Mouse (Mus musculus) lung, embryonic 15.5 days (tissue): ENCODE data around the gene Sox5. TPM values are rescaled to one million over a fixed set of nuclear protein-coding genes. Genes with fewer than 3 reads are reported as not detected.

Experiments used
- ATAC-seq: fragments of 200-750 bp; cut with Nextera tagmentation; 2 replicates; pipeline ENCODE4 v1.8.0; 2017; ENCODE audit warnings: moderate number of reproducible peaks, borderline replicate concordance; ENCODE audit not compliant: low FRiP score, low TSS enrichment; ENCODE audit errors: extremely low read depth
- H3K27ac ChIP-seq: fragments of 300-500 bp; sonication (generic); 2 replicates; pipeline ENCODE4 v1.5.1; 2015; ENCODE audit warnings: moderate library complexity, mild to moderate bottlenecking, inconsistent platforms
- H3K27me3 ChIP-seq: fragments of 300-500 bp; sonication (generic); 2 replicates; pipeline ENCODE4 v1.6.1; 2015; ENCODE audit warnings: inconsistent platforms
- H3K36me3 ChIP-seq: fragments of 300-500 bp; sonication (generic); 2 replicates; pipeline ENCODE4 v1.6.1; 2015; ENCODE audit warnings: inconsistent platforms
- H3K4me1 ChIP-seq: fragments of 300-500 bp; sonication (generic); 2 replicates; pipeline ENCODE4 v1.6.1; 2015; ENCODE audit warnings: inconsistent platforms
- H3K4me2 ChIP-seq: fragments of 300-500 bp; sonication (generic); 2 replicates; pipeline ENCODE4 v1.6.1; 2015; ENCODE audit warnings: inconsistent platforms, mild to moderate bottlenecking, moderate library complexity
- H3K4me3 ChIP-seq: fragments of 300-500 bp; sonication (generic); 2 replicates; pipeline ENCODE4 v1.5.1; 2015; ENCODE audit warnings: mild to moderate bottlenecking, inconsistent platforms
- H3K9ac ChIP-seq: fragments of 300-500 bp; sonication (generic); 2 replicates; pipeline ENCODE4 v1.6.1; 2015; ENCODE audit warnings: inconsistent platforms
- H3K9me3 ChIP-seq: fragments of 300-500 bp; sonication (generic); 2 replicates; pipeline ENCODE4 v1.6.1; 2016; ENCODE audit warnings: inconsistent platforms
- WGBS: fragments of 180-500 bp; shearing (Covaris S2); methylation state at CpG from one replicate; pipeline ENCODE4 v1.1.7; 2015; 5-methylcytosine and 5-hydroxymethylcytosine counted together
- polyA plus RNA-seq: library from polyadenylated mRNA; unstranded; fragments of >200 nt; fragmentation: Nextera tagmentation; extraction: Ambion mirVana; gene quantifications from 2 replicates; pipeline ENCODE4 v1.2.1, GENCODE M21; 2015

The Sox5 gene
- polyA plus RNA-seq, 1 experiment from 2014 or later, result 23.7 TPM

- no peak overlapping the region for H3K4me2 ChIP-seq
- no peaks in the 10 kb centered on the region for H3K36me3 ChIP-seq
- H3K9me3 ChIP-seq, result no peaks in the 10 kb centered on the region
- H3K27me3 ChIP-seq, result no peaks in the 10 kb centered on the region
- 80% methylated on average over 12 of the region's 12 CpGs for WGBS
- H3K9ac ChIP-seq, result no peak overlapping the region
- no peak overlapping the region for H3K27ac ChIP-seq
- no peak for ATAC-seq
- peaks cover 9% of the 10 kb centered on the region for H3K4me1 ChIP-seq
- H3K4me3 ChIP-seq, result no peak overlapping the region
Measured at GRCm38 (mm10) chr6:143832483-143833181, 949.1 kb downstream of the Sox5 start.

- Histone ChIP-seq H3K4me3 (no peak overlapping the region), H3K9me3 (no peaks in the 10 kb centered on the region), H3K4me1 (peaks cover 9% of the 10 kb centered on the region), H3K27me3 (no peaks in the 10 kb centered on the region), H3K36me3 (no peaks in the 10 kb centered on the region), H3K27ac (no peak overlapping the region), H3K9ac (no peak overlapping the region), H3K4me2 (no peak overlapping the region)
- 56% methylated on average over 4 of the region's 4 CpGs for WGBS
- ATAC-seq, result no peak
Measured at GRCm38 (mm10) chr6:143831246-143831645, 950.5 kb downstream of the Sox5 start.

- H3K4me1 ChIP-seq, result peaks cover 1% of the 10 kb centered on the region; the same call in 1 of the 2 replicates
Measured at GRCm38 (mm10) chr6:143830131-143830530, 951.6 kb downstream of the Sox5 start.

DNA sequence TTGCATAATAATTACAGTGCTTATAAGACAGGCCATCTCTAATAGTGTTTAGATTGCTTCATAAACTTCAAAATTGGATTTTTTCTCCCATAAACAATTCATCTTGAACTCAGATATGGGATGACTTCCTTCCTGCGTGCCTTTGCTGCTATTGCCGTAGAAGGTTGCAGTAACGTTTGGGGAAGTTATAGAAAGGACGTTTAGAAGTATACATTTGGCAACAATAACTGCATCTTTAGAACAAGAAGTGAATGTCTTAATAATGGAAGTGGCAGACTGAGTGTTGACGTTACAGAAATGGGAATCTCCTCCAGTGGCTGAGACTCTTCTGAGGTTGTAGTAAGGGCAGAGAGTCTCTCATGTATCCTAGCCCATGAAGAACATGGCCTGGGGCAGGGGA lies 955.0 kb downstream of the Sox5 start:
- H3K9me3 ChIP-seq, result no peaks in the 10 kb centered on the region
- H3K9ac ChIP-seq, result no peak overlapping the region
- H3K27ac ChIP-seq, result no peak overlapping the region
- 66% methylated on average over 5 of the region's 5 CpGs for WGBS
- H3K4me1 ChIP-seq, result no peaks in the 10 kb centered on the region
- no peak for ATAC-seq
- no peaks in the 10 kb centered on the region for H3K36me3 ChIP-seq
- no peak overlapping the region for H3K4me2 ChIP-seq
- H3K4me3 ChIP-seq, result no peak overlapping the region
- H3K27me3 ChIP-seq, result no peaks in the 10 kb centered on the region

More at GRCm38 (mm10) chr6:143830131-143830530, 951.6 kb downstream of the Sox5 start:
- ATAC-seq, result no peak
- Histone ChIP-seq H3K27me3 (no peaks in the 10 kb centered on the region), H3K36me3 (no peaks in the 10 kb centered on the region), H3K4me2 (no peak overlapping the region), H3K4me3 (no peak overlapping the region), H3K9ac (no peak overlapping the region), H3K9me3 (no peaks in the 10 kb centered on the region), H3K27ac (no peak overlapping the region)
- WGBS, result 79% methylated on average over 2 of the region's 2 CpGs

GRCm38 (mm10) chr6:143825966-143826365 lies 955.8 kb downstream of the Sox5 start:
- no peaks in the 10 kb centered on the region for H3K4me1 ChIP-seq
- H3K9ac ChIP-seq, result no peak overlapping the region
- WGBS, result 75% methylated on average over 5 of the region's 5 CpGs
- ATAC-seq, result no peak
- no peak overlapping the region for H3K27ac ChIP-seq
- H3K36me3 ChIP-seq, result no peaks in the 10 kb centered on the region
- H3K27me3 ChIP-seq, result no peaks in the 10 kb centered on the region
- no peak overlapping the region for H3K4me2 ChIP-seq
- no peak overlapping the region for H3K4me3 ChIP-seq
- H3K9me3 ChIP-seq, result no peaks in the 10 kb centered on the region

- no peak overlapping the region for H3K4me3 ChIP-seq
- H3K9ac ChIP-seq, result no peak overlapping the region
- no peaks in the 10 kb centered on the region for H3K4me1 ChIP-seq
- H3K9me3 ChIP-seq, result no peaks in the 10 kb centered on the region
- 81% methylated on average over 6 of the region's 6 CpGs for whole genome bisulfite sequencing
- no peak for ATAC-seq
- no peaks in the 10 kb centered on the region for H3K27me3 ChIP-seq
- no peak overlapping the region for H3K4me2 ChIP-seq
- H3K27ac ChIP-seq, result no peak overlapping the region
- H3K36me3 ChIP-seq, result no peaks in the 10 kb centered on the region
Measured at GRCm38 (mm10) chr6:143825086-143825485, 956.7 kb downstream of the Sox5 start.

DNA sequence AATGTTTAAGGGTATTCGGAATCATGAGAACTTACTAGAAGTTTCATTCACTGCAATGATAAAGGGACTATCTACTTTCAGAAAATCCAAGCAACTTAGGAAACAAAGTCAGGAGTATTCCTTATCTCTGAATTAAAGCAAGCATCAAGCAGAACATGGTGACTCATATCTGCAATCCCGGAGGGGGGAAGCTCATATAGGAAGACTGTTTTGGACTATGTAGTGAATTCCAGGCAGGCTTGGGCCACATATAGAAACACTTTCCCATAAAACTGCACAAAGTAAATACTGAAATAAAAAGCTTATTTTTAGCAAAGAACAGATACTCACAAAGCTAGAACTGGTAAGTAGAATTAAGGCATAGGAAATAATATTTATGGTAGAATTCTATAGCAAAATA lies 993.3 kb downstream of the Sox5 start:
- Histone ChIP-seq H3K4me2 (no peak overlapping the region), H3K27me3 (no peaks in the 10 kb centered on the region), H3K4me3 (no peak overlapping the region), H3K27ac (no peak overlapping the region), H3K36me3 (no peaks in the 10 kb centered on the region), H3K4me1 (no peaks in the 10 kb centered on the region), H3K9me3 (no peaks in the 10 kb centered on the region), H3K9ac (no peak overlapping the region)
- 93% methylated on average over 2 of the region's 2 CpGs for WGBS
- no peak for ATAC-seq

GRCm38 (mm10) chr6:143787360-143787759 lies 994.4 kb downstream of the Sox5 start:
- Histone ChIP-seq H3K36me3 (no peaks in the 10 kb centered on the region), H3K4me2 (no peak overlapping the region), H3K27ac (no peak overlapping the region), H3K9me3 (no peaks in the 10 kb centered on the region), H3K9ac (no peak overlapping the region), H3K27me3 (no peaks in the 10 kb centered on the region), H3K4me1 (no peaks in the 10 kb centered on the region), H3K4me3 (no peak overlapping the region)
- ATAC-seq, result no peak
- 63% methylated on average over 5 of the region's 5 CpGs for WGBS

DNA sequence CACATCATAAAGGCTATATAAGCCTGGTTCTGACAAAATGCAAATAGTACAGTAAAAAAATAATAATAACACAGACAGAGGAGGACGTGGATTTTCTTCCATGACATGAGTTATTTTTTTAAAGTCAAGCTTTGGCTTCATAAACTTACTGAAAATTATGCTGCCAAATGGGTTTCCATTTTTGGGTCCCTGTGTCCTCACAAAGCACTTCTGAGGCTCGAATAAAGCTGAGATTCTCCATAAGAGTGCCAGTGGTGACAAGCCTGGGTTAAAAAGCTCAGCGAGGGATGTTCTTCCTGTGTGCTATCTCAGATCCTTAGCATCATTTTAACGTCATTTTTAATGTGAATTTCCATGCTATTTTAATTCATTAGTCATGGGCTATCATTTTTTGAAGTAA lies 996.1 kb downstream of the Sox5 start:
- H3K4me2 ChIP-seq, result no peak overlapping the region
- H3K4me3 ChIP-seq, result no peak overlapping the region
- no peak overlapping the region for H3K9ac ChIP-seq
- H3K36me3 ChIP-seq, result no peaks in the 10 kb centered on the region
- H3K27ac ChIP-seq, result no peak overlapping the region
- no peaks in the 10 kb centered on the region for H3K4me1 ChIP-seq
- WGBS, result 48% methylated on average over 4 of the region's 4 CpGs
- ATAC-seq, result no peak
- no peaks in the 10 kb centered on the region for H3K9me3 ChIP-seq
- no peaks in the 10 kb centered on the region for H3K27me3 ChIP-seq
